Mouse (Mus musculus) stomach, postnatal 0 days (tissue): ENCODE measurements around the gene Ces3a.

ENCODE experiments used
- CTCF ChIP-seq: IDR thresholded peaks from 2 replicates; pipeline ENCODE4 v1.5.1; 2016; ENCODE audit warnings: antibody characterized with exemption, low read depth, mild to moderate bottlenecking, moderate library complexity
- EP300 ChIP-seq: optimal IDR thresholded peaks from 2 replicates; pipeline ENCODE3; 2016; ENCODE audit warnings: antibody characterized with exemption

- TF ChIP-seq CTCF (no peak), EP300 (no peak)
Measured at GRCm38 (mm10) chr8:105010000-105010399, 38.4 kb upstream of the Ces3a start.
